Mouse (Mus musculus) heart, embryonic 16.5 days (tissue): ENCODE data around the gene Celsr1. TPM values are rescaled to one million over a fixed set of nuclear protein-coding genes. Genes with fewer than 3 reads are reported as not detected.

ENCODE experiments used
- ATAC-seq: fragments of 200-750 bp; cut with Nextera tagmentation; replicated peaks from 2 replicates; pipeline ENCODE4 v1.8.0; 2017; ENCODE audit warnings: moderate number of reproducible peaks; ENCODE audit not compliant: insufficient read depth, low FRiP score; ENCODE audit errors: extremely low read depth
- H3K27ac ChIP-seq: fragments of 300-500 bp; sonication (generic); 2 replicates; pipeline ENCODE4 v1.5.1; 2014; ENCODE audit warnings: mild to moderate bottlenecking, low read length, control low read depth, moderate library complexity
- H3K27me3 ChIP-seq: fragments of 300-500 bp; sonication (generic); 2 replicates; pipeline ENCODE4 v1.6.1; 2014; ENCODE audit warnings: low read length, mixed read lengths; ENCODE audit not compliant: control insufficient read depth, insufficient read depth
- H3K36me3 ChIP-seq: fragments of 300-500 bp; sonication (generic); 2 replicates; pipeline ENCODE4 v1.6.1; 2014; ENCODE audit not compliant: control insufficient read depth, insufficient read depth
- H3K4me1 ChIP-seq: fragments of 300-500 bp; sonication (generic); 2 replicates; pipeline ENCODE4 v1.6.1; 2014; ENCODE audit warnings: low read length, mixed read lengths; ENCODE audit not compliant: control insufficient read depth, insufficient read depth
- H3K4me2 ChIP-seq: fragments of 300-500 bp; sonication (generic); 2 replicates; pipeline ENCODE4 v1.6.1; 2014; ENCODE audit warnings: low read depth, mild to moderate bottlenecking, control low read depth, low read length
- H3K4me3 ChIP-seq: fragments of 300-500 bp; sonication (generic); 2 replicates; pipeline ENCODE4 v1.5.1; 2014; ENCODE audit warnings: mild to moderate bottlenecking, control low read depth, low read length
- H3K9ac ChIP-seq: fragments of 300-500 bp; sonication (generic); 2 replicates; pipeline ENCODE4 v1.6.1; 2014; ENCODE audit warnings: low read length, control low read depth
- H3K9me3 ChIP-seq: fragments of 300-500 bp; sonication (generic); replicated peaks from 2 replicates; pipeline ENCODE4 v1.6.1; 2016; ENCODE audit warnings: low read length; ENCODE audit not compliant: control insufficient read depth
- WGBS: fragments of 180-500 bp; shearing (Covaris S2); extraction: QIAGEN DNeasy Blood & Tissue Kit; methylation state at CpG from one replicate; pipeline ENCODE4 v1.1.7; 2014; 5-methylcytosine and 5-hydroxymethylcytosine counted together
- polyA plus RNA-seq: library from polyadenylated mRNA; unstranded; fragments of >200 nt; fragmentation: Nextera tagmentation; extraction: Ambion mirVana; gene quantifications from 2 replicates; pipeline ENCODE4 v1.2.1, GENCODE M21; 2015

Celsr1 gene
- polyA plus RNA-seq, 1 experiment from 2014 or later = 1.7 TPM

DNA sequence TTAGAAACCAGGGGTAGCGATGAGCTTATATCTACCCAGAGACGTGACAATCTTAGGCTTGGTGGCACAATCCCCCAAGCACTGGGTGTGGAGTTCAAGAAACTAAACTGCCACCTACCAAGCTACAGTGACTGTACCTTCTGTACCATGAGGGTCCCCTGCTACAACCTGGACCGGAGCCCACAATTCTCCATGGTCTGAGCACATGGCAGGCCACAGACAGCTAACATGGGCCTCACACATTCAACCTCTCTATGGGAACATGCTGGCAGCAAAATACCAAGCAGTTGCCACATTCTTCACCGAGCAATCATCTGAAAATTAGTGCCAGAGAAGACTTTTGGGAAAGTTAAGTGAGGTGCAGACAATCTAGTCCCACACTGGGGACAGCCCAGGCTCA is 47.4 kb downstream of the Celsr1 start:
- Histone ChIP-seq H3K27me3 (no peaks in the 10 kb centered on the region), H3K4me1 (peaks cover 1% of the 10 kb centered on the region; the same call in 1 of the 2 replicates), H3K27ac (no peak overlapping the region), H3K9me3 (no peaks in the 10 kb centered on the region), H3K9ac (no peak overlapping the region), H3K4me2 (no peak overlapping the region), H3K36me3 (no peaks in the 10 kb centered on the region), H3K4me3 (no peak overlapping the region)
- WGBS = 78% methylated on average over 4 of the region's 4 CpGs
- ATAC-seq = no peak

DNA sequence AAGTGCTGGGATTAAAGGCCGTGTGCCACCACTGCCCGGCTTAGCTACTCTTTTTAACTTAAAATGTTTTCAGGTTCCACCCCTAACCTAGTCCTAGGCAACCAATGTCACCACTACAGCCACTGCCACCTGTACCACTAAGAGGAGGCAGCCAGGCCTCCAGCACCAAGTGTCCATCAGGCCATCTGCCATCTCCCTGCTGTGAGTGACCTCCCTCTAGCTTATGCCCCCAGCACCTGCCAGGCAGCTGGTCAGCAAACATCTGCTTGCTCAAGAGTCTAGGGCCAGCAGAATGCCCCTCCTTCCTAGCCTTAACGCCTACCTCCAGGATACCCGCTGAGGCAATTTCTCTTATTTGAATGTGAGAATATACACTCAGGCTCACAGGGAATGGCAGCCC is 48.0 kb downstream of the Celsr1 start:
- Histone ChIP-seq H3K9me3 (no peaks in the 10 kb centered on the region), H3K36me3 (no peaks in the 10 kb centered on the region), H3K4me1 (no peaks in the 10 kb centered on the region), H3K9ac (no peak overlapping the region), H3K27ac (no peak overlapping the region), H3K4me3 (no peak overlapping the region), H3K4me2 (no peak overlapping the region), H3K27me3 (no peaks in the 10 kb centered on the region)
- no peak for ATAC-seq
- 81% methylated on average over 4 of the region's 4 CpGs for WGBS

DNA sequence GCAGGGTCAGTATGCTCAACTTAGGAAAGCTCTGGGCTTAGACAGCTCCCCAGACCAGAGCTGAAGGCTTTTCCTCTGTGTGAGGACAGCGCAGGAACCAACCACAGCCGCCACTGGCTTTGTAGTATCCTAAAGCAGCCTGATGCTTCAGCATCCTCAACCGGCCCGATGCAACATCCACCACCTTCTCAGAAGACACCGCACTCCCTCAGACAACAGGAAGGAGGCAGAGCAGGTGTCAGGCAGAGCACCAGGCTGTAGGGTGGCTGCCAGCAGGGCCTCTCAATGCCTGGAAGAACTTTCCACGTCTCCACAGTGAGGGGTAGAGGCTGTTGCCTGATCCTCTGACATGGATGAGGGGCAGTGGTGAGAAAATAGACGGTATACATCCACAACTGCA is 50.4 kb downstream of the Celsr1 start:
- 77% methylated on average over 7 of the region's 7 CpGs for WGBS
- no peak for ATAC-seq

DNA sequence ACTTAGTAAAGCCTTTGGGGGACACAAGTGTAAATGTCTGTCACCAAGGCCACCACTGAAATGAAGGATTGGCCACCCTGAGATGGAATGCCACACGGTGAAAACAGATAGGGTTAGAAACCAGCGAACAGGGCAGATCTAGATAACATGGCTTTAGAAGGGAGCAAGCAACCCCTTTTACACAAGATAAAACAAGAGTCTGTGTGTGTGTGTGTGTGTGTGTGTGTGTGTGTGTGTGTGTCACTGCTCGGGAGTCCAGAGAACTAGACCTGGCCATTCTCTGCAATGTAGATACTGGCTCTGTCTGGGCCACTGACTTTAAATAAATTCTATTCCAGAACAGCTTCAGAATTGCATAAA is 51.2 kb downstream of the Celsr1 start:
- H3K9ac ChIP-seq = no peak overlapping the region

More for the DNA sequence above, 50.4 kb downstream of the Celsr1 start:
- H3K9ac ChIP-seq = no peak overlapping the region
- H3K27me3 ChIP-seq = no peaks in the 10 kb centered on the region
- no peak overlapping the region for H3K4me2 ChIP-seq
- no peaks in the 10 kb centered on the region for H3K36me3 ChIP-seq
- H3K4me1 ChIP-seq = no peaks in the 10 kb centered on the region
- H3K9me3 ChIP-seq = no peaks in the 10 kb centered on the region
- H3K27ac ChIP-seq = no peak overlapping the region
- H3K4me3 ChIP-seq = no peak overlapping the region

DNA sequence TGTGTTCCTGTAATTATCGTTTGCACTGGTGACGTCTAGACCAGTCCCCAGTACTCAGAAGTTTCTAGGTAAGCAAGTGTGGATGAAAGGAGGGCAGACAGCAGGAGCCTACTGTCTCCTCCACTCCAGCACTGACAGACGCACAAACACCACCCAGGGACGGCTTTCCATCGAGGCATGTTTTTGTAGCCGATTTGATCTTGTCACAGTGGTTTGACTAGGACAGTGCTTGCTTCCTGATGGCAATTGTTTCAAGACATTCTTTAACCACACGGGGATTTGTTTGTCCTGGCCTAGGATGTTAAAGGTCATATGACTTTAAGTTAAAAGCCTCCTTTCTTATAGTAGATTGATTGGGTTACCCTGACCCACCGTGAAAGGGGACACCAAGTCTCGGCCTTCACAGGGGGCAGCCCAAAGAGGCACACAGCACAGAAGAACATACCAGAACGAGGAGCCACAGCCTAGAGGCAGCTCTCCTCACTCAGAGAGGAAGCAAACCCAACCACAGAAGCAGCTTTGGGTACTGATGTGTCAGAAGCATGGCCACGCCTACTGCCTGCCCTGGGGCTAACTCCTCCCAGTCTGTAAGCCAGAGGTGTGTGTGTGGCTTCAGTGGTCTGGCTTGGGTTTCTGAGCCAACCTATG is 51.7 kb downstream of the Celsr1 start:
- peaks cover 4% of the 10 kb centered on the region; the same call in 1 of the 2 replicates for H3K4me1 ChIP-seq
- no peak overlapping the region for H3K4me3 ChIP-seq
- ATAC-seq = peak; percentile 53; the same call in 1 of the 2 replicates
- no peaks in the 10 kb centered on the region for H3K9me3 ChIP-seq
- WGBS = 45% methylated on average over 11 of the region's 11 CpGs
- H3K27me3 ChIP-seq = no peaks in the 10 kb centered on the region
- H3K27ac ChIP-seq = no peak overlapping the region
- H3K4me2 ChIP-seq = no peak overlapping the region
- H3K9ac ChIP-seq = no peak overlapping the region
- H3K36me3 ChIP-seq = no peaks in the 10 kb centered on the region

More for the DNA sequence above, 51.2 kb downstream of the Celsr1 start:
- no peak overlapping the region for H3K4me2 ChIP-seq
- H3K36me3 ChIP-seq = no peaks in the 10 kb centered on the region
- H3K27me3 ChIP-seq = no peaks in the 10 kb centered on the region
- H3K27ac ChIP-seq = no peak overlapping the region
- H3K4me1 ChIP-seq = peaks cover under 1% of the 10 kb centered on the region; the same call in 1 of the 2 replicates
- no peak overlapping the region for H3K4me3 ChIP-seq
- 38% methylated on average over 3 of the region's 3 CpGs for WGBS
- no peaks in the 10 kb centered on the region for H3K9me3 ChIP-seq
- no peak for ATAC-seq

DNA sequence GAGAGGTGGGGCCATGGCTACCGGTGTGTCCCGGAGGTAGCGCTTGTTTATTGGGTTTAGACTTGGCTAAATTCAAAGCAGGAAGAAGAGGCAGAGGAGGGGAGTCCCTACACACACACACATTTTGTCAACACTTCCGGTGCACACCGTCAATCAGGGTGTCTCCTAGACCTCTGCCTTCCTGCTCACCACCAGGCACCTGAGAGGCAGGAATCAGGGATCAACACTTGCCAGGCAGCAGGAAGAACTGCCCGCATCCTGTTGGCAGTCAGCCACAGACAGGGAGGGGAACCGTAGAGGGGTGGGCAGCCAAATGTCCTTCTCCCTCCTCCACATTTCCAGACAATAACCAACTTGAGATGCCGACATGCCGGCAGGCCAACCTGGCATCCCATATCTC is 56.5 kb downstream of the Celsr1 start:
- Histone ChIP-seq H3K9me3 (no peaks in the 10 kb centered on the region), H3K27me3 (no peaks in the 10 kb centered on the region), H3K4me3 (no peak overlapping the region), H3K4me1 (peaks cover 20% of the 10 kb centered on the region), H3K9ac (no peak overlapping the region), H3K4me2 (no peak overlapping the region), H3K36me3 (no peaks in the 10 kb centered on the region), H3K27ac (no peak overlapping the region)
- 35% methylated on average over 9 of the region's 9 CpGs for WGBS
- ATAC-seq = 0 out of 2 replicates have a peak, but pooled peaks have one; percentile 38

DNA sequence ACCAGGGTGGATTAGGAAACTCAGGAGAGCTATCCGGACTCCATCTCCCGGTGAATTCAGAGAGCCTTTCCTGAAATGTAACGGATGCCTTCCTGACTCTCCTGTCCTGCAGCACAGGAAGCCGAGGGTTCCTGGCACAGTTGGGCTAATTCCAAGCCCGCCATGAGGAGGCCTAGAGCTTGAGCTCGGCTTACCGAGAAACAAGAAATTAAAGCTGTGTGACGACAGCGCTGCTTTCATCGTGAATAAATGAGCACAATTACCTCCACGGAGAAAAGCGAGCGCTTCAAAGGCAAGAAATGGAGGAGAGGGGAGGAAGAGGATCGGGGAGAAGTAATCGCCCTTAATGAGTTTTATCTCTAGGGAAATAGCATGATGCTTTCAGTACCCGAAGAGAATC is 57.8 kb downstream of the Celsr1 start:
- 57% methylated on average over 16 of the region's 16 CpGs for WGBS
- Histone ChIP-seq H3K9me3 (no peaks in the 10 kb centered on the region), H3K36me3 (no peaks in the 10 kb centered on the region), H3K27me3 (no peaks in the 10 kb centered on the region), H3K4me3 (no peak overlapping the region), H3K9ac (no peak overlapping the region), H3K27ac (no peak overlapping the region), H3K4me1 (peaks cover 20% of the 10 kb centered on the region), H3K4me2 (no peak overlapping the region)
- no peak for ATAC-seq

DNA sequence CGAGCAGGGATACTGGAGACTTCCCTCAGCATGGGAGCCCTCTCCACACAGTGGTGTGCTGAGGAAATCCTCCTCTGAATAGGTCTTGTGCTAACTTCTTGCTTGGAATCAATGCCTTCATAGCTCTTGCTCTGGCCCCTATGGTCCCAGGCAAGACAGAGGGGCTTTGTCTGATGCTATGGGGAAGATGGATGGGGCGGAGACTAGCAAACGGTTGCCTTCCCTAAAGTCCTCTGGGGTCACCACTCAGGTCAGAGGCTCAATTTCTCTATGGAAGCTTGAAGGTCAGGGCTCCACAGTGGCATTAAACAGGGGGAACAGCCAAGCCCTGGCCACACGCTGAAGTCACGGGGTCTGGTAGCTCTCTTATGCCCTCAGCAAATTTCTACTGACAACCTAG is 62.0 kb downstream of the Celsr1 start:
- no peak overlapping the region for H3K27ac ChIP-seq
- H3K4me2 ChIP-seq = no peak overlapping the region
- H3K4me3 ChIP-seq = no peak overlapping the region
- ATAC-seq = no peak
- no peaks in the 10 kb centered on the region for H3K27me3 ChIP-seq
- 75% methylated on average over 5 of the region's 5 CpGs for WGBS
- H3K4me1 ChIP-seq = peaks cover 33% of the 10 kb centered on the region
- H3K36me3 ChIP-seq = no peaks in the 10 kb centered on the region
- H3K9ac ChIP-seq = no peak overlapping the region
- no peaks in the 10 kb centered on the region for H3K9me3 ChIP-seq

DNA sequence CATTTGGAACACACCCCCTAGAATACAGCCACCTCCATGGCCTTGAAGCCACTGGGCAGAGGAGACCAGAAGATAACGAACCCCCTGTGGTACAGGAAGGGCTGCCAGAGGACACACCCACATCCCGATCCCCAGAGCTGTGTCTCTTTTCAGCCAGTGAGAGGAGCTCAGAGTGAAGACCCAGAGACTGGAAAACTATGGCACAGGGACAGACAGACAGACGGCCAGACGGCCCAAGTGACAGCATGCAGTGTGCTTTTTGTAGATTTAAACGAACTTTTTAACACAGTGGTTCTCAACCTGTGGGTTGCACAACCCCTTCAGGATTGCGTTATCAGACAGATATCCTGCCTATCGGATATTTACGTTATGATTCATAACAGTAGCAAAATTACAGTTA is 63.1 kb downstream of the Celsr1 start:
- peaks cover 29% of the 10 kb centered on the region for H3K4me1 ChIP-seq
- H3K9ac ChIP-seq = no peak overlapping the region
- H3K4me2 ChIP-seq = no peak overlapping the region
- 0 out of 2 replicates have a peak, but pooled peaks have one; percentile 12 for ATAC-seq
- no peaks in the 10 kb centered on the region for H3K9me3 ChIP-seq
- H3K27me3 ChIP-seq = no peaks in the 10 kb centered on the region
- WGBS = 42% methylated on average over 8 of the region's 8 CpGs
- no peak overlapping the region for H3K4me3 ChIP-seq
- H3K27ac ChIP-seq = peak overlapping the region; percentile 94
- no peaks in the 10 kb centered on the region for H3K36me3 ChIP-seq
